Mouse (Mus musculus) limb, embryonic 10.5 days (tissue): ENCODE measurements around the gene Vav3. TPM values are rescaled to one million over a fixed set of nuclear protein-coding genes. Genes with fewer than 3 reads are reported as not detected.

Experiments
- DNase-seq: peaks from one replicate; pipeline ENCODE4 v3.0.0-alpha.2; 2017; ENCODE audit warnings: low spot score
- H3K27ac ChIP-seq: fragments of 300-500 bp; sonication (generic); 2 replicates; pipeline ENCODE4 v1.5.1; 2016; ENCODE audit warnings: mild to moderate bottlenecking
- H3K27me3 ChIP-seq: fragments of 300-500 bp; sonication (generic); 2 replicates; pipeline ENCODE4 v1.6.1; 2016; ENCODE audit warnings: low read depth, mild to moderate bottlenecking; ENCODE audit not compliant: poor library complexity, severe bottlenecking
- H3K36me3 ChIP-seq: fragments of 300-500 bp; sonication (generic); 2 replicates; pipeline ENCODE4 v1.6.1; 2016; ENCODE audit warnings: mild to moderate bottlenecking, moderate library complexity
- H3K4me1 ChIP-seq: fragments of 300-500 bp; sonication (generic); 2 replicates; pipeline ENCODE4 v1.6.1; 2016
- H3K4me3 ChIP-seq: fragments of 300-500 bp; sonication (generic); 2 replicates; pipeline ENCODE4 v1.5.1; 2016; ENCODE audit warnings: mild to moderate bottlenecking, moderate library complexity
- H3K9me3 ChIP-seq: fragments of 300-500 bp; sonication (generic); replicated peaks from 2 replicates; pipeline ENCODE4 v1.6.1; 2016; ENCODE audit warnings: mild to moderate bottlenecking
- WGBS: fragments of 180-500 bp; shearing (Covaris S2); methylation state at CpG from one replicate; pipeline ENCODE4 v1.1.7; 2016; 5-methylcytosine and 5-hydroxymethylcytosine counted together
- polyA plus RNA-seq: library from polyadenylated mRNA; unstranded; fragments of >200 nt; fragmentation: Nextera tagmentation; extraction: Ambion mirVana; gene quantifications from 2 replicates; pipeline ENCODE4 v1.2.1, GENCODE M21; 2016

Gene Vav3
- polyA plus RNA-seq, 1 experiment from 2014 or later: 3.0 TPM

GRCm38 (mm10) chr3:109651479-109651878 is 311.0 kb downstream of the Vav3 start:
- Histone ChIP-seq H3K4me1 (no peaks in the 10 kb centered on the region), H3K9me3 (no peaks in the 10 kb centered on the region), H3K36me3 (no peaks in the 10 kb centered on the region), H3K27ac (no peak overlapping the region), H3K4me3 (no peak overlapping the region), H3K27me3 (no peaks in the 10 kb centered on the region)
- 89% methylated on average over 3 of the region's 3 CpGs for WGBS
- DNase-seq: no peak

- no peaks in the 10 kb centered on the region for H3K9me3 ChIP-seq
Measured at GRCm38 (mm10) chr3:109652860-109653631, 312.6 kb downstream of the Vav3 start.

GRCm38 (mm10) chr3:109654386-109654785 is 313.9 kb downstream of the Vav3 start:
- H3K27me3 ChIP-seq: no peaks in the 10 kb centered on the region
- no peak for DNase-seq
- H3K27ac ChIP-seq: no peak overlapping the region
- H3K36me3 ChIP-seq: no peaks in the 10 kb centered on the region
- no peak overlapping the region for H3K4me3 ChIP-seq
- peaks cover 3% of the 10 kb centered on the region for H3K4me1 ChIP-seq
- 97% methylated on average over 4 of the region's 4 CpGs for WGBS
- H3K9me3 ChIP-seq: no peaks in the 10 kb centered on the region

More at GRCm38 (mm10) chr3:109652860-109653631, 312.6 kb downstream of the Vav3 start:
- DNase-seq: no peak
- no peaks in the 10 kb centered on the region for H3K4me1 ChIP-seq
- H3K27ac ChIP-seq: no peak overlapping the region
- H3K27me3 ChIP-seq: no peaks in the 10 kb centered on the region
- H3K4me3 ChIP-seq: no peak overlapping the region
- no peaks in the 10 kb centered on the region for H3K36me3 ChIP-seq
- 92% methylated on average over 12 of the region's 12 CpGs for WGBS

- no peaks in the 10 kb centered on the region for H3K4me1 ChIP-seq
- DNase-seq: no peak
- H3K36me3 ChIP-seq: no peaks in the 10 kb centered on the region
- H3K9me3 ChIP-seq: no peaks in the 10 kb centered on the region
- no peaks in the 10 kb centered on the region for H3K27me3 ChIP-seq
- no peak overlapping the region for H3K27ac ChIP-seq
- H3K4me3 ChIP-seq: no peak overlapping the region
- WGBS: 93% methylated on average over 4 of the region's 4 CpGs
Measured at GRCm38 (mm10) chr3:109671716-109672115, 331.3 kb downstream of the Vav3 start.

DNA sequence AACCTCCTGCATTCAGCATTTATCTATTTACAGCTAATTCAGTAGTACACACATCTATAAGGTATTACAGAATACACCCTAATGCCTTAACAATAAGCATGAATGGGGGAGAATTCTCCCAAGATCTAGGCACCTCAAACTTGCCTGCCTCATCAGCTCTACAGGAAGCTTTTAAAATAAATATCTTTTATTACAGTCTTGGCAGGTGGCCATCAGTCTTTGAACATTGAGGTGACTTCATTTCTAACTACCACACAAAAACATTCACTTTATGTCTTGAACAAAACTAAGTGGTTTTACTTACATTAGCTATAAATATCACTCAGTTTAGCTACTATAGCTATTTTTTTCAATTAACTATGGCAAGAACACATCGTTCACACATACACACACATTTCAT is 332.5 kb downstream of the Vav3 start:
- Histone ChIP-seq H3K27ac (no peak overlapping the region), H3K36me3 (no peaks in the 10 kb centered on the region), H3K4me1 (no peaks in the 10 kb centered on the region), H3K9me3 (no peaks in the 10 kb centered on the region), H3K4me3 (no peak overlapping the region), H3K27me3 (no peaks in the 10 kb centered on the region)
- no peak for DNase-seq
- WGBS: 96% methylated on average over 1 of the region's 1 CpGs

- no peaks in the 10 kb centered on the region for H3K27me3 ChIP-seq
- DNase-seq: no peak
- H3K4me1 ChIP-seq: no peaks in the 10 kb centered on the region
- H3K36me3 ChIP-seq: no peaks in the 10 kb centered on the region
- no peak overlapping the region for H3K4me3 ChIP-seq
- H3K27ac ChIP-seq: no peak overlapping the region
- no peaks in the 10 kb centered on the region for H3K9me3 ChIP-seq
- 90% methylated on average over 2 of the region's 2 CpGs for WGBS
Measured at GRCm38 (mm10) chr3:109680281-109680680, 339.8 kb downstream of the Vav3 start.

DNA sequence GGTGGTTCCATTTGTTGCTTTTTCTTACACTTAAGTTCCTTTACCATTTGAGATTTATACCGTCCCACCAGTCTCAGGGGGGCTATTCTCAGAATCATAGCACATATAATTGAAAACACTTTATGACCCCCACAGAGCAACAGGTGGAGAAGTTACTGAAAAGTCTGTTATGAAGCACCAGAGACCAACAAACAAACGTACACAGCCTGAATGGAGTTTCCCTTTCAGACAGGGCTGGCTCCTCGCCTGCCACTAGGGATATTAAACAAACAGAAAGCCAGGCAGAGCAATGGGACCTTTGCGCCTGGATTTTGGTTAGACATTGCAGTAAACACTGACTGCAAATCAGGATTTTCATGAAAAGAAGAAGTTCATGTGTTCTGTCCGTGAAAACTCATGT is 341.4 kb downstream of the Vav3 start:
- Histone ChIP-seq H3K36me3 (no peaks in the 10 kb centered on the region), H3K4me3 (no peak overlapping the region), H3K9me3 (no peaks in the 10 kb centered on the region), H3K27me3 (no peaks in the 10 kb centered on the region), H3K27ac (no peak overlapping the region), H3K4me1 (no peaks in the 10 kb centered on the region)
- no peak for DNase-seq
- WGBS: 89% methylated on average over 5 of the region's 5 CpGs

DNA sequence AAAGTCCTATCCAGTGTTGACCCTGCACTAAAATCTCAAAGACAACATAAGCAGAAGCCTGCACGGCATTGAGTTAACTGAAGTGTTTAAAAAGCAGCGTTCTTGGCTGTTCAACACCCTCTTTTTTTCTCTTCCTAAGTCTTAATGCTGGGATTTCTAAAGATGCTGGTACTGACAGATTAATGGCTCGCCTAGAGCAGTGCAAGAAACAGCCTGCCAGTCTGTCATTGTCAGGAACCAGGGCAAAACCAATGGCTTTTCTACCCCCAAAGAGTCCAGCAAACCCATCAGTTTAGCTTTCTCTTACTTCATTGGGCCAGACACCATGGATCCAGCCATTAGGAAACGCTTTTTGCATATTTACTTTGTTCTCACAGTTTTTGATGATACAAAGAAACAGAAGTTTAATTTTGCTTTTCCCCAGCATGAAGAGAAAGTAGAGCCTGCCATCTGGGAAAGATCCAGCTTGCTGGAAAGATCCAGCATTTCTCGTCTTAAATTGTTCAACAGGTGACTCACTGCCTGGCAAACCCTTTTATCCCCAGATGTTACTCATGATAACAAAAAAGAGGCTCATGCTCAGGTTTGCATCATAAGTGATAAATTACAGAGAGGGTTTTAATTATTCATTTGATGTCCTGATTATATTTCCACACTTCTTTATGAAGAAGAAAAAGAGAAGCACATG is 343.3 kb downstream of the Vav3 start:
- H3K27me3 ChIP-seq: no peaks in the 10 kb centered on the region
- DNase-seq: no peak
- H3K9me3 ChIP-seq: no peaks in the 10 kb centered on the region
- H3K36me3 ChIP-seq: no peaks in the 10 kb centered on the region
- WGBS: 74% methylated on average over 5 of the region's 5 CpGs
- no peak overlapping the region for H3K4me3 ChIP-seq
- H3K27ac ChIP-seq: no peak overlapping the region
- no peaks in the 10 kb centered on the region for H3K4me1 ChIP-seq

DNA sequence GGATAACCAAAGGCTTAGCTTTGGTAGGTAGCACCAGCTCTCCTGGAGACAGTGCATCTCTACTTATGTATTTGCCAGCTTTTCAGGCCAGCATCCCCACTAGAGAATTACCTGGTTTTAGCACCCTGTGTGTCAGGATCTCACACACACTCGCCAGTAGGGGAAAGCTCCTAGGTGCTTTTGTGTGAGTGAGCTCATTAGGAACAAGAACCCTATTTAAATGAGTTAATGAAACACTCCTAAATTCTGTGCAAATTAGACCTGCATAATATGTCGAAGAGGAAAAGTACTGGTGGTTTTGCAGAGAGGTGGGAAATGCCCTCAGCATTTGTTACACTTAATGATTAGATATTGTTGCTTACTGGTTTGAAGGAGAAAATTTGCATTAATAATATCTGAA is 350.1 kb downstream of the Vav3 start:
- H3K27ac ChIP-seq: no peak overlapping the region
- 57% methylated on average over 2 of the region's 2 CpGs for WGBS

DNA sequence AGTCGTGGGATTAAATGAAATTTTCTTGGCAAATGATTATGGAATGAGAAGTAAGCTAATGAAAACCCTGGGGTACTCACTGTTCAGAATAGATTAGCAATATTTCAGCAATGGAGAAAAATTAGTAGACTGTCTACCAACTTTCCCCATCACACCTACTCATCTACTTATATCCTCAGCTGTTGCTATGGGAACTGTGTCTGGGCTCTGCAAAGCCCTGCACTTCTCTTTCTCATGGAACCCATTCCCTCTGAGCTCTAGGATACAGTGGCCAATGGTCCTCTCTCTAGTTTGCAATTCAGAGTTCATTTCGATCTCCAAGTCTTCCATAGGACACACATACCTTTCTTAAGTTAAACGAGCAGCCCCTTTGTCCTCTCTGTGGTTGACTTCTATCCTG is 352.2 kb downstream of the Vav3 start:
- Histone ChIP-seq H3K27ac (no peak overlapping the region), H3K4me1 (no peaks in the 10 kb centered on the region), H3K9me3 (no peaks in the 10 kb centered on the region), H3K4me3 (no peak overlapping the region), H3K27me3 (no peaks in the 10 kb centered on the region), H3K36me3 (no peaks in the 10 kb centered on the region)
- DNase-seq: no peak
- WGBS: 91% methylated on average over 3 of the region's 3 CpGs

More for the DNA sequence above, 350.1 kb downstream of the Vav3 start:
- H3K27me3 ChIP-seq: no peaks in the 10 kb centered on the region
- DNase-seq: no peak
- H3K9me3 ChIP-seq: no peaks in the 10 kb centered on the region
- H3K36me3 ChIP-seq: no peaks in the 10 kb centered on the region
- H3K4me1 ChIP-seq: no peaks in the 10 kb centered on the region
- no peak overlapping the region for H3K4me3 ChIP-seq

DNA sequence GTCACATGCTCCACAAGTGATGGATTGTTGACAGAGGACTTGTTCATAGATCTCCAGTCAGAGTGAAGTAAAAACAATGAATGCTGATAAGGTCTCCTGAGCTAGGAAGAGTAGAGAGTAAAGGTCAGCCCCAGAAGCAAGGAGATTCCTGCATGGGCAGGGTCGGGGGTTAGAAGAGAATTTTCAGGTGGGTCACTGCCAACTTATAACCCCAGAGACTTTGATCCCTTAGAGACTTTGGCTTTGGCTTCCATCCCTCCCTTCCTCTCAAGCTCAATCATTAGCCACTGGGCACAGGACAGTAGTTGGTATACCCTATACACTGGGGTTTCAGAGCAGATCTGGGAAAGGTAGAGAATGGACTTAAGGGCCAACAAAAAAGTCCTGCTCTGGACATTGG is 360.8 kb downstream of the Vav3 start:
- DNase-seq: no peak
- no peak overlapping the region for H3K4me3 ChIP-seq

DNA sequence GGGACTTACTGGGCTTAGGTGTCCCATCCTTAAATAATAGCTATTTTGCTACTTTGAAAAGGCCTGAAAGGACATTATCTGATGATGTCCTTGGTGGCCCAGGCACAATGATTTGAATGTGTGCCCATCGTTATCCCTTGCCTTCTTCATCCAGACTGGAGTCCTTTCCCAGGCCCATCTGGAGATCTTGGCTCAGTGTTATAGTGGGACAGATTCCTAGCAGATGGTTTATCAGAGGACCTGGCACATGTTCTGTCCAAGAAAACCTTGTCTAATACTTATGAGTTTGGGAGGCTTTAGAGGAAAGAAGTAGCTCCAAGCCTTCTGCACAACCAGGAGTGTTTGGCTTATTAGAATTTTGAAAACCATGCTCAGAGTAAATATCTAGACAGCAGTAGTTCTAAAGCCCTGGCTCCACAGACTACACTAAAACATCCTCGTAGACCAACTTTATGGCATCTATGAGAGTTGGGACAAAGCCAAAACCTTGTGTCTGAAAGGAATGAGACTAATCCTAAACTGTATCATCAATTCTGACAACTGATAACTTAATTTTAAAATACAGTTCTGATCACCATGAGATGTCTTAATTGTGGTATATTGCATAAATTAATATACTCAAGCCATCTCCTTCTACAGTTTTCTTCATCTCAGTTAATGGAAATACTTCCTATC is 367.5 kb downstream of the Vav3 start:
- H3K9me3 ChIP-seq: no peaks in the 10 kb centered on the region
- H3K4me1 ChIP-seq: no peaks in the 10 kb centered on the region
- H3K27ac ChIP-seq: no peak overlapping the region
- H3K4me3 ChIP-seq: no peak overlapping the region
- H3K36me3 ChIP-seq: no peaks in the 10 kb centered on the region
- no peak for DNase-seq
- no peaks in the 10 kb centered on the region for H3K27me3 ChIP-seq
- WGBS: 90% methylated on average over 2 of the region's 2 CpGs

More for the DNA sequence above, 360.8 kb downstream of the Vav3 start:
- no peak overlapping the region for H3K27ac ChIP-seq
- H3K27me3 ChIP-seq: no peaks in the 10 kb centered on the region
- H3K9me3 ChIP-seq: no peaks in the 10 kb centered on the region
- no peaks in the 10 kb centered on the region for H3K4me1 ChIP-seq
- H3K36me3 ChIP-seq: no peaks in the 10 kb centered on the region
- 64% methylated on average over 1 of the region's 1 CpGs for WGBS

- H3K4me3 ChIP-seq: no peak overlapping the region
- 92% methylated on average over 7 of the region's 7 CpGs for WGBS
- no peaks in the 10 kb centered on the region for H3K36me3 ChIP-seq
- DNase-seq: no peak
- no peaks in the 10 kb centered on the region for H3K9me3 ChIP-seq
- H3K4me1 ChIP-seq: no peaks in the 10 kb centered on the region
- H3K27ac ChIP-seq: no peak overlapping the region
- H3K27me3 ChIP-seq: no peaks in the 10 kb centered on the region
Measured at GRCm38 (mm10) chr3:109711751-109712150, 371.3 kb downstream of the Vav3 start.
